Mouse (Mus musculus) erythroblast, adult 5-6 weeks (primary cell): ENCODE measurements around the gene Gm10097. TPM values are rescaled to one million over a fixed set of nuclear protein-coding genes. Genes with fewer than 3 reads are reported as not detected.

Experiments used
- ATAC-seq: replicated peaks from 2 replicates; pipeline ENCODE4 v1.8.0; 2016; ENCODE audit warnings: moderate number of reproducible peaks, mild to moderate bottlenecking, moderate TSS enrichment, inconsistent platforms; ENCODE audit not compliant: poor library complexity, low FRiP score, severe bottlenecking
- total RNA-seq, 2 experiments: library from RNA; stranded (forward) in 1 of 2; stranded (reverse) in 1 of 2; fragments of 150-400 nt in 1 of 2; fragments of 200-764, 138-1000 nt in 1 of 2; gene quantifications; 2 replicates each; pipeline versions ENCODE4 v1.2.3 to v1.2.4; 2015 to 2017; ENCODE audit warnings: low replicate concordance in 2 of 2

Gene Gm10097
- total RNA-seq, 2 experiments from 2014 or later = not detected

DNA sequence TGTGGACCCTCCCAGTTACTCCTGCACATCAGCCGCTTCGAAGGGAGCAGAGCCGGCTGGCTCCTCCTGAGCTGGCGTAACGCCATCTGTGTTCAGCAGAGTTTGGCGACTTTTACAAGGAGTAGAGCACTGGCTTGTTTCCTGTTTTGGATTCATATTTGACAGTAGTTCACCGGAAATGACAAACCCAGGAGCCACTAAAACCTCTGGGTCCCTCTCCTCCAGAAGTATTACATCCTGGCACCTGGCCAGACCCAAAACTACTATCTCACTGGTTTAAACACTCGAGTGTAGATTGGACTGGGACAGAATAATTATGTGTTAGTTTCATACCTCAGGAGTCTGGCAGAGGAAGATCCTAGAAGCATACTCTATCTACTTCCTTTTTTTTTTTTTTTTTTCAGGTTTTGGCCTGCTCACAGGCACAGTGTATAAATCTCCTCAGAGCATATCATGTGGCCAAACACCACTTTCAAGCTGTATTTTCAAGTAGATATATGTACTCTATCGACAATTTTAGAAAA is 11.0 kb downstream of the Gm10097 start:
- ATAC-seq = no peak

DNA sequence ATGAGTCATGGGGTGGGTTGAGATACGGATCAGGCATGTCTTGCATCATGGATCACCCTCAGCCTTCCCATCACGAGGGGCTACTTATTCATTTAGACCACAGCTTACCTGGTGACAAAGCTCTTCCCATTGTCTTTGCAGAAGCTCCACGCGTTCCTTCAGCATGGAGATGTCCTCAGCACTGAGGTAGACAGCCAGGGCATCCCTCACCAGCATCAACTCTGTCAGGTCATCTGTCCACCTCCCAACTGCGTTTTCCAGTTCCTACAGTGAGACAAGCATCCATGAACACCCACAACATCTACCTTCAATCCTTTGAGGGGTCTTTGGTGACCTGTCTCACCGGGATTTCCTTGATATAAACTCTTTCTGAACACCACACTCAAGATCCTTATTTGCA is 14.7 kb downstream of the Gm10097 start:
- no peak for ATAC-seq

DNA sequence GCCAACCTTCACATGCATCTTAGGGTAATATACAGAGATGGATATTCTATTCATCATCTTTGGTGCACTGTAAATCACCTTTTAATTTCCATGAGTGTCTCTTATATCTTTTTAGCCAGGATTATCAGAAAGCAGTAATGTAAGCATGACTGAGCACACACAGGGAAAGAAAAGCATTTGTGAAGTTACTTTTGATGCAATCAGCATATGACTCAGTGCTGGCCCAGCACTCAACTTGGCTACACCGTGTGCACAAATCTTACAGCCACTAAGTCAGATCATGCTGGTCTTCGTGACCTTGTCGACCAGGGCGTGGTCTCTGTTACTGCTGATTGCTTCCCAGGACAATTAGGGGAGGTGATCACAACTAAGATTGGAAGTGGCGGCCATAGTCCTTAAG is 16.8 kb downstream of the Gm10097 start:
- no peak for ATAC-seq

DNA sequence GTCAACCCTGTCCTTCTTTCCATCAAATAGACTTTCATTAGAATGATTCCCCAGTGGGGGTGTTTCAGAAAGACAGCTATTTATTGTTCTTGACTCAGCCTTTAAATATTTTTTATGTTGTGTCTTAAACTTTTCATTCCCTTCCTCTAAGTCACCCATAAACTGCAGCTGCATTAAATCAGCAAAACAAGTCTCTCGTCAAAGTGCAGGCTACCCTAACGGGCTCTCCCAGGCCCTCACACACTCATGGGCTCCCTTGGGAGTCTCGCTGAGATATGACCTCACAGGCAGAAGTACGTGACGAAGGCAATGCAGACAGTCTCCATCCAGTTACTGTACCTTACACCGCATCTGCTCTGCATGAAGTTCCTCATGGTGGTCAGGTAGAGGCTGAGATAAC is 17.3 kb downstream of the Gm10097 start:
- ATAC-seq = no peak

DNA sequence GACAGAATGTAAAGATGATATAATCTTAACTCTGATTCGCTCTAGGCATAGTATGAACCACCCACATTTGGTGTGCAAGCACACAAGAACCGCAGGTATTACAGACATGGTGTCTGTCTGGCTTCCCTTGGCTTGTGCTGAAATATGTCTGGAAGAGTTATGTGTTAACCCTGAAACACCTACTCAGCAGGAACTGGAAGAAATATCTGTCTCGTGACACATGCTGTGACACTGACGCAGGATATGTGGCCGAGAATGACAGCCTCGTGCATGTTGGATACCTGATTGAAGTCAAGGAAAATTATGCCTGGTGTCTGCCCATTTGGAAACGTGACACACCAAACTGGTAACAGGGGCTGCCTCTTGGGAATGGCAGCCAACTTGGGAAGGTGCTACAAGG is 18.3 kb downstream of the Gm10097 start:
- ATAC-seq = no peak

DNA sequence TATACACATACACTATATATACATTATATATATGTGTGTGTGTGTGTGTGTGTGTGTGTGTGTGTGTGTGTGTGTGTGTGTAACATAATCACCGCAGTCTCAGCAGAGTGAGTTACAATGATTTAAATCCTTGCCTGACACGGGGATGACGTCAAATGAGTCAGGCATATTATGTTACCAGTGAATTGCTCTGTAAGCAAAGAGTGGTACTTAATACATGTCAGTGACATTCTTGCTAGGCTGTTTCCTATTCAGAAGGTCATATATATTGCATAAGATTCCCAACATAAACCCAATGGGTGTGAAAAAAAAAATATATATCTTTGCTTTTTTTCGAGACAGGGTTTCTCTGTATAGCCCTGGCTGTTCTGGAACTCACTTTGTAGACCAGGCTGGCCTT is 20.1 kb downstream of the Gm10097 start:
- ATAC-seq = no peak

- ATAC-seq = no peak
These were observed 28.2 kb downstream of the Gm10097 start for GRCm38 (mm10) chr10:5096996-5097753.

DNA sequence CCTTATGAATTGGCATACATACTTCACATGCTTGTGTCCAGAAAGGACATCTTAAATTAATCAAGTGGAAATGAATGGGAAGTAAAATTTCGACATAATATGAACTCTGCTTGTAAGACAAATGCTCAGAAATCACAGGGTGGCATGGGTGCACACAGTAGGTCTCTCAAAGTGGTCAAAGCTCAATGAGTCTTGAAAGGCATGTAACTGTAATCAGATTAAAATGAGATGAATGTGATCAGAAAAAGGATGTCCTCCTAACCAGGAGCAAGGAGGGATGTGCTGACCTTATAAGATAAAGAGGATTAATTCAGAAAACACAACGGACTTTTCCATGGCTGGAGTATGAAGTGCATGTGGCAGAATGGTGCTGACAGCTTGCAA is 28.8 kb downstream of the Gm10097 start:
- ATAC-seq = no peak

GRCm38 (mm10) chr10:5110773-5111172 is 41.8 kb downstream of the Gm10097 start:
- ATAC-seq = no peak

GRCm38 (mm10) chr10:5116155-5116554 is 47.2 kb downstream of the Gm10097 start:
- no peak for ATAC-seq

DNA sequence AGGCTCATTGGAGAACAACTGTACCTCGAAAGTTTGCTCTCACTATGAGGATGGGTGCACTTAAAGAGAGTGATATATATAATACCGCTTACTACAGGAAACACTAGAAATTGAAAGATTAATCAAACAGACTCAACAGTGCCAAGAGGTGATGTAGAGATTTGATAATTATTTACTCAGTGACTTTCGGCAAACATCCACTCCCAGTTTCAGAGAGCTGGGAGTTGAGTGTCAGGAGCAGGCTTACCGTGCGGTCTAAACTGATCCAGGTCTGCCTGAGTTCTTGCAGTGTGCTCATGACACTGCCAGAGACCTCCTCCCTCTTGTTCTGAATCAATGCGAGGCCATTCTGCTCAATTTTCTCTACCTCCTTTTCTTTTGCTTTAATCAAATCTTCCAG is 47.7 kb downstream of the Gm10097 start:
- ATAC-seq = no peak
